Mouse (Mus musculus): ENCODE data around the gene Barhl2.

Gene Barhl2

GRCm38 (mm10) chr5:106402761-106403160 lies 55.2 kb downstream of the Barhl2 start:
- DNase-seq (ENCODE audit: low read depth): no peak
